Mouse (Mus musculus) lung, embryonic 16.5 days (tissue): ENCODE data around the gene Ccl26. TPM values are rescaled to one million over a fixed set of nuclear protein-coding genes. Genes with fewer than 3 reads are reported as not detected.

ENCODE experiments used
- ATAC-seq: fragments of 200-750 bp; cut with Nextera tagmentation; 2 replicates; pipeline ENCODE4 v1.8.0; 2017; ENCODE audit warnings: low read depth, mild to moderate bottlenecking, moderate library complexity
- H3K27ac ChIP-seq: fragments of 300-500 bp; sonication (generic); 2 replicates; pipeline ENCODE4 v1.5.1; 2014; ENCODE audit warnings: mild to moderate bottlenecking, control low read depth, low read length
- H3K27me3 ChIP-seq: fragments of 300-500 bp; sonication (generic); 2 replicates; pipeline ENCODE4 v1.6.1; 2014; ENCODE audit warnings: low read depth, low read length, mixed read lengths; ENCODE audit not compliant: control insufficient read depth, insufficient read depth
- H3K36me3 ChIP-seq: fragments of 300-500 bp; sonication (generic); 2 replicates; pipeline ENCODE4 v1.6.1; 2014; ENCODE audit warnings: low read length; ENCODE audit not compliant: control insufficient read depth, insufficient read depth
- H3K4me1 ChIP-seq: fragments of 300-500 bp; sonication (generic); replicated peaks from 2 replicates; pipeline ENCODE4 v1.6.1; 2014; ENCODE audit warnings: low read length, mixed read lengths; ENCODE audit not compliant: control insufficient read depth, insufficient read depth
- H3K4me2 ChIP-seq: fragments of 300-500 bp; sonication (generic); 2 replicates; pipeline ENCODE4 v1.6.1; 2014; ENCODE audit warnings: low read depth, low read length, control low read depth
- H3K4me3 ChIP-seq: fragments of 300-500 bp; sonication (generic); 2 replicates; pipeline ENCODE4 v1.5.1; 2014; ENCODE audit warnings: mild to moderate bottlenecking, low read length, control low read depth
- H3K9ac ChIP-seq: fragments of 300-500 bp; sonication (generic); 2 replicates; pipeline ENCODE4 v1.6.1; 2014; ENCODE audit warnings: low read length, control low read depth
- H3K9me3 ChIP-seq: fragments of 300-500 bp; sonication (generic); 2 replicates; pipeline ENCODE4 v1.6.1; 2016; ENCODE audit warnings: low read length; ENCODE audit not compliant: control insufficient read depth
- WGBS: fragments of 180-500 bp; shearing (Covaris S2); extraction: QIAGEN DNeasy Blood & Tissue Kit; methylation state at CpG from one replicate; pipeline ENCODE4 v1.1.7; 2014; 5-methylcytosine and 5-hydroxymethylcytosine counted together
- polyA plus RNA-seq: library from polyadenylated mRNA; unstranded; fragments of >200 nt; fragmentation: Nextera tagmentation; extraction: Ambion mirVana; gene quantifications from 2 replicates; pipeline ENCODE4 v1.2.1, GENCODE M21; 2015

Ccl26 gene
- polyA plus RNA-seq, 1 experiment from 2014 or later: not detected

DNA sequence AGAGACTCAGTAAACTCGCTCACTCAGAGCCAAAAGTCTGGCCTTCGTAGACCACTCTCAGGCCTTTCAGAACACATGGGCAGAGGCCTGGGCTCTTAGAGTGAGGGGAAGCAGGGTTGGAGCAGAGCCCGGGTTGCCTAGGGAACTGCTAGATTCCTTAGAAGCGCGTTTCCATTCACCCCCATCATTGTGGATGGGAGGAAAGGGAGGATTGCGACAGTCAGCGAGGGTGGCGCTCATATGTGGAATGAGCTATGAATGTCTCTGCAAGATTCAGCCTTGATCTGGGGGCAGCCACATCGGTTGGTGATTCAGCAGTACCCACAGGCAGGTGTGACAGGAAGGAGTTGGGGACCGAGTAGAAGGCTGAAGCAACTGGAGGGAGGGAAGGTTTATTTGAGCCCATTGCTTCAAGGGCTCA, 16.0 kb upstream of the Ccl26 start:
- no peak for ATAC-seq
- H3K9me3 ChIP-seq: no peaks in the 10 kb centered on the region
- H3K9ac ChIP-seq: no peak overlapping the region
- H3K4me2 ChIP-seq: no peak overlapping the region
- no peaks in the 10 kb centered on the region for H3K4me1 ChIP-seq
- H3K36me3 ChIP-seq: no peaks in the 10 kb centered on the region
- H3K27ac ChIP-seq: no peak overlapping the region
- WGBS: 77% methylated on average over 10 of the region's 10 CpGs
- H3K4me3 ChIP-seq: no peak overlapping the region
- no peaks in the 10 kb centered on the region for H3K27me3 ChIP-seq

DNA sequence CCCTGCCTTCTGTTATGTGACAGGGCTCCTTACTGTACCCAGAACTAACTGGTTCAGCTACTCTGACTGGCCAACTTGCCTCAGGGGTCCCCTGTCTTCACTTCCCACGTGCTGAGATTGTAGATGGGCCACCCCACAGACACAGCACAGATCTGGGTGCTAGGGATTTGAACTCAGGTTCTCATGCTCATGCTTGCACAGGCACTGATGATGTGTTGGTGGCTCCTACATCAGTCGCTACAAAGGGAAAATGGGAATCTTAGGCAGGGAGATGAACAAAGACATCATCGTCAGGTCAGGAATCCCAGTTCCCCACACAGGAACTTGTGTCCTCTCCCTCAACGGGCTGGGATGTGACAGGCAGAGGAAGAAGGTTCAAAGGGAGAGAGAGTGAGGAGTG, 12.7 kb upstream of the Ccl26 start:
- no peaks in the 10 kb centered on the region for H3K4me1 ChIP-seq
- ATAC-seq: no peak
- H3K4me3 ChIP-seq: no peak overlapping the region
- H3K27ac ChIP-seq: no peak overlapping the region
- H3K4me2 ChIP-seq: no peak overlapping the region
- WGBS: 55% methylated on average over 4 of the region's 4 CpGs
- no peaks in the 10 kb centered on the region for H3K27me3 ChIP-seq
- no peak overlapping the region for H3K9ac ChIP-seq
- H3K9me3 ChIP-seq: no peaks in the 10 kb centered on the region
- H3K36me3 ChIP-seq: no peaks in the 10 kb centered on the region

DNA sequence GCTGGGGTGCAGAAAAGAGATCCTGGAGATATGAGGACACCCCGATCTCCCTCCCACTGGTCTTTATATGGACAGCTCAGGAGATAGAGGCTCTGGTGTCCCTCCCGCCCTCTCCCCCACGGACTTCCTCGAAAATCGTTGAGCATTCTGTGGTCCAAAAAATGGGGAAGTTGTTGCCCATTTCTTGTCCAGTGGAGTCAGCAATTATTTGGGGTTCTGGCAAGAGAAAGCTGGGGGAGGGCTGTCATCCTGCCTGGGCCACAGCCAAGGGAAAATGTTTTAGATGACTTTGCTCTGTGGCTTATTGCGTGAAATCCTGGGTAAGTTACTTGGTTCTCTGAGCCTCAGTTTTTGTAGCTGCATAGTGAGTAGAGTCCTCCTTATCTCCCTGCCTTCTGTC, 9.6 kb upstream of the Ccl26 start, which contains the start of gene Ccl24:
Gene Ccl24, minus strand, starts transcription at position 44 of the 400 bp plus-strand sequence.
- Histone ChIP-seq H3K4me1 (no peaks in the 10 kb centered on the region), H3K36me3 (no peaks in the 10 kb centered on the region), H3K27ac (no peak within 1 kb of the TSS), H3K4me3 (no peak within 1 kb of the TSS), H3K9me3 (no peaks in the 10 kb centered on the region), H3K27me3 (no peaks in the 10 kb centered on the region), H3K4me2 (no peak within 1 kb of the TSS), H3K9ac (no peak within 1 kb of the TSS)
- 71% methylated on average over 6 of the region's 6 CpGs for whole genome bisulfite sequencing
- no peak for ATAC-seq

DNA sequence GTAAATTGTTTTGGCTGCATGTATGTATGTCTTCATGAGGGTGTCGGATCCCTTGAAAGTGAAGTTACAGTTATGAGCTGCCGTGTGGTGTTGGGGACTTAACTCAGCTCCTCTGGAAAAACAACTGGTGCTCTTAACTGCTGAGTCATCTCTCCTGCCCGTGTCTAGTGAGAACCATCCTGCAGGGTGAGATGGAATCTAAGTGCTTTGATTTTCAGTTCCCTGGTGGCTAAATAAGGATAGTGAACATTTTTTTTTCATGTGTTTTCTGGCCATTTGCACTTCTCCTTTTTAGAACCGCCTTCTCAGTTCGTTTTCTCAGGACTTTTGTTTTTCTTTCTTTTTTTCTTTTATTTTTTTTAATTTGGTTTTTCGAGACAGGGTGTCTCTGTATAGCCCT, 5.3 kb upstream of the Ccl26 start:
- Histone ChIP-seq H3K36me3 (no peaks in the 10 kb centered on the region), H3K27ac (no peak overlapping the region), H3K4me3 (no peak overlapping the region), H3K4me2 (no peak overlapping the region), H3K9ac (no peak overlapping the region), H3K9me3 (no peaks in the 10 kb centered on the region), H3K4me1 (no peaks in the 10 kb centered on the region), H3K27me3 (no peaks in the 10 kb centered on the region)
- 59% methylated on average over 6 of the region's 6 CpGs for WGBS
- no peak for ATAC-seq

DNA sequence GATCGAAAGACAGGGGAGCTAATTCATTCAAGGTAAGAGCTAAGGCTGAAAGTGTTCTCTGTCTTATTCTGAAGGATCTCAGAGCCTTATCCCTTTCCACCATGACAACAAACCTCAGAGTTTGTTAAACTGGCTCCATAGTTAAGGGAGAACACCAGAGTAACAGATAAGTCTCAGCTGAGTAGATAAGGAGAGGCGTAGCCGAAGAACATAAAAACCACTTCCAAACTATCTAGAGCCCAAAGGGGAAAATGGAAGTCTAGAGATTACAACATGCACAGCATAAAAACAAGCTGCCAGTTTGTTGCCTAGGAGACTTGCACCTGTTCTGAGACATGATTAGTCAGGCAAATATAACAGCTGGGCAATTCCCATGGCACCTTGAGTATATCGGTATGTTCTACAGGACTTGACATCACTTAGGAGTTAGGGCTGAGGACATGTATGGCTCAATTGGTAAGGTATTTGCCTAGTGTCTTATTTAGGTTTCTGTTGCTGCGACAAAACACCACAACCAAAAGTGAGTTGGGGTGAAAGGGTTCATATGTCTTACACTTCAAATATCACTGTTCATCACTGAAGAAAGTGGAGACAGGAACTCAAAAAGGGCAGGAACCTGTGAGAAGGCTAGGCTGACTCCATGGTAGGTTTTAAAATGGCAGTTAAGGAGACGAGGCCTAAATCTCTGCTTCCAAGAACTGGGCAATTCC, 4.3 kb upstream of the Ccl26 start:
- Histone ChIP-seq H3K36me3 (no peaks in the 10 kb centered on the region), H3K9me3 (no peaks in the 10 kb centered on the region), H3K9ac (no peak overlapping the region), H3K4me1 (no peaks in the 10 kb centered on the region), H3K27me3 (no peaks in the 10 kb centered on the region), H3K4me3 (no peak overlapping the region), H3K27ac (no peak overlapping the region), H3K4me2 (no peak overlapping the region)
- no peak for ATAC-seq
- 85% methylated on average over 6 of the region's 6 CpGs for WGBS

DNA sequence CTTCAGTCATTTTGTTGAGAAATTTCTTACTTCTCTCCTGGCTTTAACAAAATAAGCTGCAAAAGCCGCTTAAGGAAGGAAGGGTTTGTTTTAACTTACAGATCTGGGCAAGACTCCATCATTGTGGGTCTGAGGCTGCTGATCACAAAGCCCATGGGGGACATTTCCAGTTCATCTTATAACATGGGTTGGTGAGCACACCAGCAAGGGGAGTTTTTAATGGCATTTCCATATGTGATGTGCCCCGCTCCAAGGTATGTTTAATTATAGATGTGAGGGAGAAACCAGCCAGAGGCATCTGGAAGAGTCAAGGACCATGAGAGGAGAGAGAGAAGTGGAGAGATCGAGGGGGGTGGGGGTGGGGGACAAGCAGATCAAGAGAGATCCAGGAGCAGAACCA, 5.7 kb downstream of the Ccl26 start:
- 63% methylated on average over 3 of the region's 3 CpGs for WGBS
- Histone ChIP-seq H3K27ac (no peak overlapping the region), H3K4me2 (no peak overlapping the region), H3K4me3 (no peak overlapping the region), H3K36me3 (no peaks in the 10 kb centered on the region), H3K27me3 (no peaks in the 10 kb centered on the region), H3K9ac (no peak overlapping the region), H3K9me3 (no peaks in the 10 kb centered on the region), H3K4me1 (no peaks in the 10 kb centered on the region)
- no peak for ATAC-seq

- Histone ChIP-seq H3K4me1 (no peaks in the 10 kb centered on the region), H3K27ac (no peak overlapping the region), H3K9me3 (no peaks in the 10 kb centered on the region), H3K4me3 (no peak overlapping the region), H3K36me3 (no peaks in the 10 kb centered on the region), H3K27me3 (no peaks in the 10 kb centered on the region), H3K4me2 (no peak overlapping the region), H3K9ac (no peak overlapping the region)
- ATAC-seq: no peak
- 28% methylated on average over 4 of the region's 4 CpGs for WGBS
Measured at GRCm38 (mm10) chr5:135557051-135557450, 6.3 kb downstream of the Ccl26 start.

GRCm38 (mm10) chr5:135556259-135556658, 7.1 kb downstream of the Ccl26 start:
- no peaks in the 10 kb centered on the region for H3K9me3 ChIP-seq
- no peaks in the 10 kb centered on the region for H3K4me1 ChIP-seq
- H3K4me2 ChIP-seq: no peak overlapping the region
- H3K4me3 ChIP-seq: no peak overlapping the region
- no peaks in the 10 kb centered on the region for H3K27me3 ChIP-seq
- no peak overlapping the region for H3K9ac ChIP-seq
- WGBS: 87% methylated on average over 3 of the region's 4 CpGs
- no peak for ATAC-seq
- H3K27ac ChIP-seq: no peak overlapping the region
- H3K36me3 ChIP-seq: no peaks in the 10 kb centered on the region

- H3K9me3 ChIP-seq: no peaks in the 10 kb centered on the region
- H3K27ac ChIP-seq: no peak overlapping the region
- H3K4me3 ChIP-seq: no peak overlapping the region
- H3K9ac ChIP-seq: no peak overlapping the region
- no peak overlapping the region for H3K4me2 ChIP-seq
- no peak for ATAC-seq
- H3K4me1 ChIP-seq: no peaks in the 10 kb centered on the region
- no peaks in the 10 kb centered on the region for H3K27me3 ChIP-seq
- no peaks in the 10 kb centered on the region for H3K36me3 ChIP-seq
- WGBS: 62% methylated on average over 3 of the region's 3 CpGs
Measured at GRCm38 (mm10) chr5:135551591-135551990, 11.8 kb downstream of the Ccl26 start.

- WGBS: 36% methylated on average over 3 of the region's 3 CpGs
- H3K4me1 ChIP-seq: peaks cover under 1% of the 10 kb centered on the region
- H3K27me3 ChIP-seq: no peaks in the 10 kb centered on the region
- no peak overlapping the region for H3K27ac ChIP-seq
- H3K9me3 ChIP-seq: no peaks in the 10 kb centered on the region
- no peak overlapping the region for H3K9ac ChIP-seq
- no peaks in the 10 kb centered on the region for H3K36me3 ChIP-seq
- ATAC-seq: no peak
- H3K4me2 ChIP-seq: no peak overlapping the region
- no peak overlapping the region for H3K4me3 ChIP-seq
Measured at GRCm38 (mm10) chr5:135550910-135551309, 12.5 kb downstream of the Ccl26 start.
